8 mouse cellular contexts compared by ENCODE assay signal in the genomic region with DNA sequence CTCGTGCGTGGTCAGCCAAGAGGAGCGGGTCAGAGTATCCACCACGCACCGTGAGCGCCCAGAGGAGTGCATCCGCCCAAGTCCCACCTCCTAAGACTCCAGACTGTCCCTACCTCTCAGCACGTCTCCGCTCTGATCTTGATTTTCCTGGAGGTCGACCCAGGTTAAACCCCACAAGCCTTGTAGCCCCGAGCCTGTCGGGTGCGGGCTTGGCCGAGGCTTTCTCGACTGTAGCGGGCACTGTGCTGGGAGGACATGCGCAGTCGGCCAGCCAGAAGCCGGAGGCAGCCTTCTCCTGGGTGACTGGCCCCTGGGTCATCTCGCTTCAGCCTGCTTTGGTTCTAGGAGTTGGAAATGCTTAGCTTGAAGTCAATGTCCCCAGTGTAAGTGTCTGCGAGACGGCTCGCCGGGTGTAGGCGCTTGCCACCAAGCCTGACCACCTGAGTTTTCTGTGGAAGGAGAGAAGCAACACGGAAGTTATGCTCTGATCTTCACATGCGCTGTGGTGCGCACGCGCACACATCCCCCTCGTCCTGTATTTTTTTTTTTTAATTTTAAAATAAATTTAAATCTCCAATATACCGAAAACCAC. TPM values are rescaled to one million over a fixed set of nuclear protein-coding genes. Genes with fewer than 3 reads are reported as not detected.
DNase-seq lines count a peak whose midpoint lies in the region; ATAC-seq lines count a peak whose summit lies in the region.

No protein-coding gene starts in this region.

- H3K9me3 ChIP-seq in kidney, embryonic 16.5 days (ENCODE audit: low read length), result no peaks in the 10 kb centered on the region
- no peaks in the 10 kb centered on the region for H3K9me3 ChIP-seq in liver, embryonic 16.5 days (replicated peaks; ENCODE audit: control insufficient read depth, low read length)

- H3K9ac ChIP-seq in kidney, embryonic 16.5 days (replicated peaks; ENCODE audit: low read length), result peak overlapping the region; percentile 70
- H3K9ac ChIP-seq in liver, embryonic 16.5 days (ENCODE audit: low read depth, low read length), result peak overlapping the region; percentile 42

- no peak overlapping the region for H3K27ac ChIP-seq in kidney, embryonic 16.5 days (ENCODE audit: low read length)
- H3K27ac ChIP-seq in liver, embryonic 16.5 days (ENCODE audit: low read length), result no peak overlapping the region

- H3K4me3 ChIP-seq in kidney, embryonic 16.5 days (ENCODE audit: low read length), result peak overlapping the region; percentile 53
- H3K4me3 ChIP-seq in liver, embryonic 16.5 days (ENCODE audit: low read depth, low read length), result peak overlapping the region; percentile 57

- ATAC-seq in kidney, embryonic 16.5 days (ENCODE audit: low FRiP score, low TSS enrichment), result peak; percentile 60
- ATAC-seq in liver, embryonic 16.5 days (ENCODE audit: low read depth), result peak; percentile 38

- DNase-seq in ovary, postnatal 14 days (ENCODE audit: low spot score), result peak; percentile 6
- no peak for DNase-seq in ovary, adult 18-20 months (ENCODE audit: low spot score)
- DNase-seq in c-Kit-positive CD71-positive TER-119-positive erythroid progenitor cells, embryonic 14.5 days (ENCODE audit: low spot score), result peak; percentile 23
- DNase-seq in frontal cortex, postnatal 36 days (ENCODE audit: low spot score in 2 of 2), result peak; percentile 34 to 49
- peak; percentile 54 for DNase-seq in retina, postnatal 1 day
- DNase-seq in adipocyte (ENCODE audit: low spot score), result no peak

- 17% methylated on average over 32 of the region's 32 CpGs for WGBS in kidney, embryonic 16.5 days
- WGBS in liver, embryonic 16.5 days (ENCODE audit: insufficient replicate concordance), result 19% methylated on average over 32 of the region's 32 CpGs

- peaks cover 13% of the 10 kb centered on the region for H3K4me1 ChIP-seq in kidney, embryonic 16.5 days (ENCODE audit: insufficient read depth, low read length)
- peaks cover 12% of the 10 kb centered on the region for H3K4me1 ChIP-seq in liver, embryonic 16.5 days (ENCODE audit: control insufficient read depth, low read depth, low read length)

- peaks cover 7% of the 10 kb centered on the region for H3K27me3 ChIP-seq in kidney, embryonic 16.5 days (ENCODE audit: insufficient read depth, low read length)
- H3K27me3 ChIP-seq in liver, embryonic 16.5 days (ENCODE audit: control insufficient read depth, insufficient read depth, low read depth, low read length), result no peaks in the 10 kb centered on the region

- H3K4me2 ChIP-seq in kidney, embryonic 16.5 days (replicated peaks; ENCODE audit: low read depth, low read length), result peak overlapping the region; percentile 96
- peak overlapping the region; percentile 87 for H3K4me2 ChIP-seq in liver, embryonic 16.5 days (ENCODE audit: low read depth, low read length)

- H3K36me3 ChIP-seq in kidney, embryonic 16.5 days (ENCODE audit: insufficient read depth, low read length), result no peaks in the 10 kb centered on the region
- H3K36me3 ChIP-seq in liver, embryonic 16.5 days (ENCODE audit: control insufficient read depth, insufficient read depth), result no peaks in the 10 kb centered on the region

RNA-seq across cellular contexts. Expression of a gene that starts 50.2 kb away (rescaled TPM):
- 0.80 and 0.89 TPM in 2 replicates for polyA plus RNA-seq in kidney, embryonic 16.5 days (2015; fragmentation: Nextera tagmentation; extraction: Ambion mirVana)
- 0.02 TPM in 1 of 2 replicates, not detected in the other for polyA plus RNA-seq in liver, embryonic 16.5 days (2015; fragmentation: Nextera tagmentation; extraction: Ambion mirVana)

Comparison
In these comparisons a context has a peak if more than half of its experiments do, and no peak if none do; other contexts are left out.
1. DNase-seq: peak in ovary, postnatal 14 days (single experiment), c-Kit-positive CD71-positive TER-119-positive erythroid progenitor cells, embryonic 14.5 days (single experiment), frontal cortex, postnatal 36 days (2 of 2) and retina, postnatal 1 day (single experiment); none in ovary, adult 18-20 months (single experiment) and adipocyte (single experiment).